Mouse (Mus musculus): ENCODE results near the gene Hoxc11. TPM values are rescaled to one million over a fixed set of nuclear protein-coding genes. Genes with fewer than 3 reads are reported as not detected.

The Hoxc11 gene
- total RNA-seq (2012; rRNA removed) (not detected in 2 replicates), polyA plus RNA-seq (2012; ENCODE audit: insufficient read depth in 1 of 2, insufficient read length in 2 of 2, low read depth in 1 of 2, low replicate concordance in 2 of 2, missing spikeins in 1 of 2) (not detected)

- Histone ChIP-seq H3K9me3 (replicated peaks; ENCODE audit: insufficient read depth, low read length) (no peaks in the 10 kb centered on the region), H3K4me3 (ENCODE audit: control insufficient read depth in 1 of 2, insufficient read depth in 1 of 2, low read depth in 2 of 2, low read length in 2 of 2) (no peak within 1 kb of the TSS), H3K9ac (ENCODE audit: control insufficient read depth, low read depth, low read length, poor library complexity, severe bottlenecking) (no peak within 1 kb of the TSS), H3K27ac (ENCODE audit: control insufficient read depth, low read depth, low read length) (no peak within 1 kb of the TSS), H3K79me2 (ENCODE audit: control insufficient read depth, insufficient read depth, low read length, poor library complexity) (no peaks in the 10 kb centered on the region), H3K4me1 (ENCODE audit: control insufficient read depth in 1 of 2, insufficient read depth in 2 of 2, low read length in 2 of 2) (no peaks in the 10 kb centered on the region), H3K27me3 (ENCODE audit: control insufficient read depth in 1 of 2, insufficient read depth in 2 of 2, low read length in 2 of 2) (peaks cover 26 to 43% of the 10 kb centered on the region in 2 experiments), H3K36me3 (ENCODE audit: control insufficient read depth in 1 of 2, insufficient read depth in 2 of 2, low read length in 2 of 2) (no peaks in the 10 kb centered on the region)
- TF ChIP-seq KAT2A (conservative IDR thresholded peaks at IDR 0.05; ENCODE audit: low read depth, low read length) (no peak), MEF2A (IDR thresholded peaks at IDR 0.05; ENCODE audit: extremely low read depth, insufficient replicate concordance, low read depth, low read length, poor library complexity, severe bottlenecking) (no peak), ETS1 (IDR thresholded peaks at IDR 0.05; ENCODE audit: low read depth, low read length) (no peak), JUND (IDR thresholded peaks at IDR 0.05; ENCODE audit: low read depth, low read length) (no peak), UBTF (IDR thresholded peaks at IDR 0.05; ENCODE audit: borderline replicate concordance, insufficient read depth, low read depth, low read length) (no peak), ZKSCAN1 (IDR thresholded peaks at IDR 0.05; ENCODE audit: low read depth, low read length) (no peak), SIN3A (IDR thresholded peaks at IDR 0.05; ENCODE audit: low read length) (no peak), RAD21 (IDR thresholded peaks at IDR 0.05; ENCODE audit: low read depth, low read length) (no peak), ZNF384 (IDR thresholded peaks at IDR 0.05; ENCODE audit: low read depth, low read length) (no peak), USF2 (IDR thresholded peaks at IDR 0.05; ENCODE audit: borderline replicate concordance in 1 of 2, insufficient read depth in 1 of 2, low read depth in 1 of 2, low read length in 2 of 2) (no peak), MAZ (IDR thresholded peaks at IDR 0.05; ENCODE audit: low read depth, low read length) (no peak), BHLHE40 (IDR thresholded peaks at IDR 0.05; ENCODE audit: borderline replicate concordance, low read depth, low read length) (no peak), RCOR1 (IDR thresholded peaks at IDR 0.05; ENCODE audit: low read depth, low read length) (no peak), MYB (IDR thresholded peaks at IDR 0.05; ENCODE audit: low read depth, low read length) (no peak), NELFE (IDR thresholded peaks at IDR 0.05; ENCODE audit: low read depth, low read length) (no peak), POLR2AphosphoS5 (IDR thresholded peaks at IDR 0.05; ENCODE audit: borderline replicate concordance, low read depth, low read length) (no peak), CHD2 (IDR thresholded peaks at IDR 0.05; ENCODE audit: low read length) (no peak), E2F4 (IDR thresholded peaks at IDR 0.05; ENCODE audit: borderline replicate concordance, low read depth, low read length) (no peak), MAX (IDR thresholded peaks at IDR 0.05; ENCODE audit: low read length) (no peak)
- DNase-seq (ENCODE audit: low read depth, low spot score) = no peak
Observed at GRCm38 (mm10) chr15:102954192-102955006, at the start of gene Hoxc11. Hoxc11 (plus strand) TSS chr15:102954427.
